Mouse (Mus musculus) monocyte, adult 2 months (primary cell): ENCODE data around the gene Rnf144b.
A peak's percentile ranks its signal among the peaks of the same experiment; 100 is the strongest.

ENCODE experiments used
- DNase-seq, 2 experiments: peaks; one replicate each; pipeline ENCODE4 v3.0.0; 2022; ENCODE audit warnings: low spot score in 2 of 2, low read depth in 1 of 2

Gene Rnf144b

GRCm38 (mm10) chr13:47178182-47178581 is 55.7 kb downstream of the Rnf144b start:
- no peak for DNase-seq

- no peak for DNase-seq
Measured at GRCm38 (mm10) chr13:47180776-47181175, 58.3 kb downstream of the Rnf144b start.

DNA sequence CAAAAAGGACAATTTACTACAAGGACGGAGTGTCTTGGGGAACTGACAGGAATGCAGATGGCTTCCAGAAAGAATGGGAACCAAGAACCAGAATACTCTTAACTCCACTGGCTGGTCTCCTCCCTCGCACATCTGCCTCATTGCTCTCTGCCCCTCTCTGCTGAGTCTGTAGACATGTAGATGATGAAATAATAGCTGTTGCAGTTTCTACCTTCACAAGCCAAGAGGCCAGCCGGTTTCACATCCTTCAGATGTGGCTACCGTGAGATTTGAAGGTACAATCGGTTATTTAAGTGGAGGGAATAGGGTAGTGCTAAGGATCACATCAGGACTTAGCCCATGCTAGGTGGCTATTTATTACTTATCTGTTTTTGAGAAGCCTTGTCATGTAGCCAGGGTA is 59.9 kb downstream of the Rnf144b start:
- no peak for DNase-seq

GRCm38 (mm10) chr13:47183033-47183730 is 60.7 kb downstream of the Rnf144b start:
- DNase-seq, result no peak

DNA sequence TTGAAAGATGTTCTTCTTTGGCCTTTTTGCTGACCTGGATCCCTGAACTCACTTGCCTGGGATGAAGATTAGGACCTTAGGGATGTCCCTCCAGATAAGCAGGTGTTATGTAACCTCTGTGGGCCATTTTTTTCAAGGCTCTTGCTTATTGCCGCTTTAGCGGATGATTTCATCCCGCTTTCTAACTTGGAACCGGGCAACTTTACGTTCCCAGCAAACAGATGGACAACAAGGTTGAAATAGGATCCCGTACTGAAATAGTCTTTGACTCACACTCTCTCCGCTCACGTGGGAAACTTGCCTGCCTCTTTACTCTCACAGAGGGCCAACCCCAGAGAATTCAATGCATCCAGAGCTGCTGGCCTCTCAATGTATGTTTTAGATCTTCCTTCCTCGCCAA is 61.3 kb downstream of the Rnf144b start:
- DNase-seq, result no peak

DNA sequence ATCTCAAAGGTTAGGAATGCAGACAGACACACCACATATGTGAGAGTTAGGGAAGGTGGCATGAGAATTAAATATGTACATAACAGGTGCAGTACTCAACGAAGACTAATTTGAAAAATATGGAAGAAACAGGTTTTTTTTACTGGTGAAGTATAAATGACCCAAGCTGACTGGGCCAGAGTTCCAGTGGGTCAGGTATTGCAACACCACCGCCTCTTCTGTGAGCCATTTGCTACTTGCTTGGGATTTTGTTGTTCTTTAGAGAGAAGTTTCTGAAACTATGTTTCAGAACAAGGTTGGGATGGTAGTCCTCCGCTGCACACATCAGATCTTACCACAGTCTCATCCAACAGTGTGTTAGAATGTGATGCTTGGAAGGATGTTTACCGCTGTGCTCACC is 65.4 kb downstream of the Rnf144b start:
- DNase-seq, result no peak

DNA sequence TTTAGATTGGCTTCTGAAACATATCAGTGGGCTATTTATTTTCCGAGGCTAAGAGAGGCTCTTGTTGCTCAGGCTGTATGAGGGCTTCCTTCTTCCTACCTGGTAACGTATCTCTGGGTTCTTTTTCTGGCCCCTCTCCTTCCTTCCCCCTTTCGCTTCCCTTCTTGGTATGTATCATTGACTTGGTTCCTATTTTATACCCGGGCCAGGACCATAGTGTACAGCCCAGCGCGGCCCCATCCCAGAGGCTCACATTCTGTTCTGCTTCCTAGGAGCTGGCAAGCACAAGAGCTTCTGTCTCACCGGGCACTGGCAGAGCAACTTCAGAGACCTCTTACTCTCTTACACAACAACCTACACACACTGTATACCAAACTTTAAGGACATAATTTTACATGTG is 67.5 kb downstream of the Rnf144b start:
- DNase-seq, result peak; percentile 58 to 64

GRCm38 (mm10) chr13:47192200-47192599 is 69.7 kb downstream of the Rnf144b start:
- no peak for DNase-seq

- DNase-seq, result no peak
Measured at GRCm38 (mm10) chr13:47192771-47193170, 70.3 kb downstream of the Rnf144b start.

- peak in 1 of 2 experiments; percentile 14 for DNase-seq
Measured at GRCm38 (mm10) chr13:47193326-47194153, 71.1 kb downstream of the Rnf144b start.

DNA sequence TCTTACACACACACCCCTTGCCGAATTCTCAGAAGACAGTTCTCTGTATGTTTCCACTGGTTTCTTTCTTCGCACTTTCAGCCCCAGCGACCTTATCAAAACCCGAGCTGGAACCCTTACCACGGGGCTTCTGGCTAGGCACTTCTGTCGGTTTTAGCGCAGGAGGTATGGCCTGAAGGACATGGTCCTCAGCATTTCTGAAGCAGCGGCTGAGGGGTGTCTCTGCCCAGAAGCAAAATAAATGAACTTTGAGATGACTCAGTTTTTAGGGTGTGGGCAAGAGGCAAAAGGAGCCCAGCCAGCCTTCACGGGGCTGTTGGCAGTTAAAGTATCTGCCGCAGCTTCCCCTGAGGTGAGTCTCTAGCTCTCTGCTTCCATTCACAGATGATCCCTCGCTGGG is 72.2 kb downstream of the Rnf144b start:
- DNase-seq, result no peak

- DNase-seq, result no peak
Measured at GRCm38 (mm10) chr13:47195491-47195890, 73.0 kb downstream of the Rnf144b start.

- DNase-seq, result no peak
Measured at GRCm38 (mm10) chr13:47200011-47200670, 77.7 kb downstream of the Rnf144b start.

- no peak for DNase-seq
Measured at GRCm38 (mm10) chr13:47201962-47202624, 79.6 kb downstream of the Rnf144b start.

- no peak for DNase-seq
Measured at GRCm38 (mm10) chr13:47210496-47210895, 88.0 kb downstream of the Rnf144b start.

GRCm38 (mm10) chr13:47210992-47211391 is 88.5 kb downstream of the Rnf144b start:
- no peak for DNase-seq

- DNase-seq, result no peak
Measured at GRCm38 (mm10) chr13:47211581-47211980, 89.1 kb downstream of the Rnf144b start.

GRCm38 (mm10) chr13:47213817-47214216 is 91.4 kb downstream of the Rnf144b start:
- no peak for DNase-seq

GRCm38 (mm10) chr13:47214895-47215294 is 92.4 kb downstream of the Rnf144b start:
- no peak for DNase-seq

DNA sequence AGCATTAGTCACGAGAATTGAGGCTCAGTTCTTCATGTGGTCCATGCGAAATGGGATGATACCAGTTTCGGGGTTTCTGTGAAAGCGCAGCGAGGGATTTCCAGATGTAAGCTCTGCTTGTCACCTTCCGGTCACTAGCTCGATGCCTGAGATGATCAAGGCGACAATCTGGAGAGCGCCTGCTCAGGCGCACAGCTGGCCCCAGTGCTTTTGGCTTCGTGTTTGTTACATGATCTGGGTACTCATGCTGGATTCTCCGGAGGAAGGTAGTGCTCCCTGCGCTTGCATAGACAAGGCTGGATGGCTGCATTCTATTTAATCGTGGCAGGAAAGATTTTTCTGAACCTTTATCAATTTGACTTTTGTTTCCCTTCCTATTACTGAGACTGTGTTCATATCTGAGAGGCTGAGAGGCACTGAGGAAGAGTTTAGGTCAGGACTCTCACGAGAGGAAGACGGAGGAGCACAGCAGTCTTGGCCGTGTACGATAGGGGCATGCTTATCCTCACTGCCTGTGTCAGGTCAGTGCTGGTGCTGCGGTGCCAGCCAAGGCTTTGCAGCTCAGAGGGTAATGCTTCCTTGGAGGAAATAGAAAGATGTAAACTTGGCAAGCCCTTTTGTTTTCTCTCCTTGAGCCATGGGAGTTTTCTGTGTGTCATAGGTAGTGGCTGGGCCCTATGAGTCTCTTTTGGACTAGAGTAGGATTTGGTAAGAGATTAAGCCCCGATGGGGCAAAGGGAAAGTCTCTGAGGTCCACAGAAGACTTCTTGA is 93.5 kb downstream of the Rnf144b start:
- no peak for DNase-seq

DNA sequence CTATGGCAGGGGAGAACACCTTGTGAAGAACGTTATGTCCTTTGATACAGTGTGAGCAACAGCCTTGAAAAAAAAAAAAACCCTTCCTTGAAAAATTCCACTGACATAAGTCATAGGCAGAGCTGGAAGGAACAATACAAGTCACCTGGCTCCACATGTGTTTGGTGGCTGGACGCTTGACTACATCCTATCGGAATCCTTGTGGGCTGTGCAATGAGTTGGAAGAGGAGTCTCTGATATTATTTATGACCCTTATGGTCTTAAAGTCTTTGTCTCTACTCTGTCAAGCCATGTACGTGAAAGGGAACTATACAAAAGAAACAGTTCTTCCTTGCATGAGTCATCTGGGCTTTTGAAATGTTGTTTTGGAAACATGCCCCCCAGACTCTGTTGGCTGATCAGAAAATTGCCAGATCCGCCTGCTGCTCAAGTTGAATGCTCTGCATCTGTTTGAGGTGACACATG is 94.7 kb downstream of the Rnf144b start:
- DNase-seq, result no peak
